Mouse (Mus musculus) heart, postnatal 0 days (tissue): Measurements from ENCODE around the gene Ulk4.

Experiments
- CTCF ChIP-seq: IDR thresholded peaks from 2 replicates; pipeline ENCODE4 v1.5.1; 2016; ENCODE audit warnings: antibody characterized with exemption, control low read depth, low read depth
- EP300 ChIP-seq: IDR thresholded peaks from 2 replicates; pipeline ENCODE4 v1.6.1; 2016; ENCODE audit warnings: antibody characterized with exemption, low read depth

DNA sequence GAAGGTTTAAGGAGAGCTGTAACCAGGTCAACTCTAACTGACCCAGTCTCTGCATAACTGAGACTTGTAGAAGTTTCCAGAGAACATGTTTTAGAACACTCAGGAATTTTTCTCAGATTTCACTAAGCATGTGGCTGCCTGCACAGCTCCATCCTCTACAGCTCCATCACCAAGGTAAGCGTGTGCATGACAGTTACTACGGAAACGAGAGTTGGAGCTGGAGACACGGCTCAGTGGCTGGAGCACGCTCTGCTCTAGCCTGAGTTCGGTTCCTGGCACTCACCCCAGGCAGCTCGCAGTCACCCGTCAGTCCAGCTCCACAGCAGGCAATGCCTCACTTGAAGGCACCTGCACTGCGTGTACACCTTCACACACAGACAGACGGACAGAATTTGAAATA lies 175.5 kb downstream of the Ulk4 start:
- TF ChIP-seq CTCF (no peak), EP300 (no peak)
